8 mouse cellular contexts compared by ENCODE assay signal in the genomic region with DNA sequence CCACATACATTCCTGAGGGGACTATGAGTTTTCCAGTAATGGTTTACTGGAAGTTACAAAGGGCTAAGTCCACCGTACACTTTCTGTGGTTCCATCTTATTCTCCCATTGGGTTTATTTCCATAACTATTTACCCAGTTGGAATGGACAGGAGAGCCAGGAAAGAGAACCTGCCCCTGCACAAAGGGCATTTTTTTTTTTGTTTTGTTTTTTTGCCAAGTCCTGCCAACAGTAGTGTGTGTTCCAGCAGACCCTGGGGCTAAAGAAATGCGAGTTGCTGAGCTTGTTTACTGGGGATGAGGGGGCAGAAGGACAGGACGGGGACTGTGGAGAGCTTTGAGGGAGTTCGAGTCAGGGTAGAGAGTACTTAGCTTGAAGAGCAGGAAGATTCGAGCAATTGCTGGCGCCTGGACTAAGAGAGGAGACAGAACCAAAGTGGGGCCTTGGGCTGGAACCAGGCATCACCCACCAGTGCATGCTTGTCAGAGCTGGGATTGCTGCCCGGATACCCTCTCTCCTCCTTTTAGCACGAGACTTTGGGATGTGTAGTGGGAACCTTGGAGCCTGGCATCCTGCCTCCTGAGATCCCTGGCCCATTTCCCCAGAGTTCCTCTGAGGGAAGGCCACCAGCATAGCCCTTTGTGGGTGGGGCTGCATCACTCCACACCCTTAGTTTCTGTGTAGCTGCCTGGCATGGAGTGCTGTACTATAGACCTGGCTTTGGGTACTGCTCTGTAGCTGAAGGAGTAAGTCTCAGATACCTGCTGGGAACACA. TPM values are rescaled to one million over a fixed set of nuclear protein-coding genes. Genes with fewer than 3 reads are reported as not detected.
DNase-seq lines count a peak whose midpoint lies in the region; ATAC-seq lines count a peak whose summit lies in the region.

No protein-coding gene starts in this region.

- H3K27me3 ChIP-seq in embryonic facial prominence, embryonic 11.5 days (ENCODE audit: control insufficient read depth, insufficient read depth, low read length), result no peaks in the 10 kb centered on the region
- H3K27me3 ChIP-seq in hindbrain, embryonic 12.5 days, result no peaks in the 10 kb centered on the region
- H3K27me3 ChIP-seq in midbrain, embryonic 14.5 days (ENCODE audit: control insufficient read depth, insufficient read depth, low read length), result no peaks in the 10 kb centered on the region

- WGBS in embryonic facial prominence, embryonic 11.5 days, result 55% methylated on average over 8 of the region's 8 CpGs
- 63% methylated on average over 8 of the region's 8 CpGs for WGBS in hindbrain, embryonic 12.5 days
- 51% methylated on average over 8 of the region's 8 CpGs for WGBS in midbrain, embryonic 14.5 days

- DNase-seq in spleen, postnatal 14 days (ENCODE audit: low spot score in 2 of 2), result peak; percentile 40 to 47
- DNase-seq in spleen, adult 12 weeks (ENCODE audit: low spot score), result no peak
- no peak for DNase-seq in embryonic facial prominence, embryonic 11.5 days (ENCODE audit: low spot score)
- DNase-seq in layer of hippocampus, postnatal 36 days, result peak; percentile 26 to 30
- peak; percentile 61 for DNase-seq in midbrain, embryonic 14.5 days
- DNase-seq in thymus, postnatal 4 days, result no peak
- DNase-seq in embryo, embryonic 9.5 days (ENCODE audit: extremely low spot score), result no peak

- H3K9ac ChIP-seq in embryonic facial prominence, embryonic 11.5 days (replicated peaks; ENCODE audit: low read length), result peak overlapping the region; percentile 1; the same call in 1 of the 2 replicates
- H3K9ac ChIP-seq in hindbrain, embryonic 12.5 days, result 0 out of 2 replicates have a peak overlapping the region, but pooled peaks have one; percentile 29
- H3K9ac ChIP-seq in midbrain, embryonic 14.5 days (replicated peaks; ENCODE audit: low read length), result no peak overlapping the region

- H3K27ac ChIP-seq in embryonic facial prominence, embryonic 11.5 days (replicated peaks; ENCODE audit: low read depth, low read length), result no peak overlapping the region
- peak overlapping the region; percentile 7; the same call in 1 of the 2 replicates for H3K27ac ChIP-seq in hindbrain, embryonic 12.5 days
- peak overlapping the region; percentile 52 for H3K27ac ChIP-seq in midbrain, embryonic 14.5 days (replicated peaks; ENCODE audit: low read depth, low read length)

- H3K4me3 ChIP-seq in embryonic facial prominence, embryonic 11.5 days (ENCODE audit: low read depth, low read length), result no peak overlapping the region
- no peak overlapping the region for H3K4me3 ChIP-seq in hindbrain, embryonic 12.5 days
- no peak overlapping the region for H3K4me3 ChIP-seq in midbrain, embryonic 14.5 days (replicated peaks; ENCODE audit: low read depth, low read length)

- H3K4me2 ChIP-seq in embryonic facial prominence, embryonic 11.5 days (ENCODE audit: low read depth, low read length), result no peak overlapping the region
- H3K4me2 ChIP-seq in hindbrain, embryonic 12.5 days (replicated peaks), result no peak overlapping the region
- H3K4me2 ChIP-seq in midbrain, embryonic 14.5 days (ENCODE audit: low read length), result no peak overlapping the region

- H3K4me1 ChIP-seq in embryonic facial prominence, embryonic 11.5 days (ENCODE audit: control insufficient read depth, insufficient read depth, low read length), result no peaks in the 10 kb centered on the region
- H3K4me1 ChIP-seq in hindbrain, embryonic 12.5 days, result peaks cover 20% of the 10 kb centered on the region
- peaks cover 10% of the 10 kb centered on the region for H3K4me1 ChIP-seq in midbrain, embryonic 14.5 days (ENCODE audit: control insufficient read depth, insufficient read depth, low read length)

- no peaks in the 10 kb centered on the region for H3K36me3 ChIP-seq in embryonic facial prominence, embryonic 11.5 days (replicated peaks; ENCODE audit: control insufficient read depth, insufficient read depth, low read depth, low read length)
- no peaks in the 10 kb centered on the region for H3K36me3 ChIP-seq in hindbrain, embryonic 12.5 days
- no peaks in the 10 kb centered on the region for H3K36me3 ChIP-seq in midbrain, embryonic 14.5 days (ENCODE audit: control insufficient read depth, insufficient read depth, low read length)

- H3K9me3 ChIP-seq in embryonic facial prominence, embryonic 11.5 days (replicated peaks; ENCODE audit: control insufficient read depth, low read length), result no peaks in the 10 kb centered on the region
- no peaks in the 10 kb centered on the region for H3K9me3 ChIP-seq in hindbrain, embryonic 12.5 days (replicated peaks)
- H3K9me3 ChIP-seq in midbrain, embryonic 14.5 days (ENCODE audit: control insufficient read depth, low read length), result no peaks in the 10 kb centered on the region

- ATAC-seq in embryonic facial prominence, embryonic 11.5 days (replicated peaks; ENCODE audit: insufficient number of reproducible peaks, low FRiP score, low TSS enrichment, low read depth), result 0 out of 2 replicates have a peak, but pooled peaks have one; percentile 48
- no peak for ATAC-seq in hindbrain, embryonic 12.5 days (ENCODE audit: low FRiP score)
- ATAC-seq in midbrain, embryonic 14.5 days (ENCODE audit: low FRiP score, low TSS enrichment), result 0 out of 2 replicates have a peak, but pooled peaks have one; percentile 53

RNA-seq across cellular contexts. Expression of gene Pcx, which starts 47.7 kb away (rescaled TPM):
- 15.4 and 19.2 TPM in 2 replicates for polyA plus RNA-seq in embryonic facial prominence, embryonic 11.5 days (2014; fragmentation: Nextera tagmentation; extraction: Ambion mirVana)
- 24.8 and 25.2 TPM in 2 replicates for polyA plus RNA-seq in hindbrain, embryonic 12.5 days (2016; fragmentation: Nextera tagmentation; extraction: Ambion mirVana)
- 10 to 100 TPM; 56.1 to 61.9 TPM for total RNA-seq in layer of hippocampus, postnatal 36 days (2021)
- polyA plus RNA-seq in midbrain, embryonic 14.5 days (2014; fragmentation: Nextera tagmentation; extraction: Ambion mirVana), result 18.0 and 20.5 TPM in 2 replicates

RNA-seq across cellular contexts. Expression of gene Lrfn4, which starts 57.5 kb away (rescaled TPM):
- polyA plus RNA-seq in embryonic facial prominence, embryonic 11.5 days (2014; fragmentation: Nextera tagmentation; extraction: Ambion mirVana), result 8.6 and 9.5 TPM in 2 replicates
- polyA plus RNA-seq in hindbrain, embryonic 12.5 days (2016; fragmentation: Nextera tagmentation; extraction: Ambion mirVana), result 16.3 and 17.6 TPM in 2 replicates
- total RNA-seq in layer of hippocampus, postnatal 36 days (2021), result 10 to 100 TPM; 35.0 to 35.3 TPM
- polyA plus RNA-seq in midbrain, embryonic 14.5 days (2014; fragmentation: Nextera tagmentation; extraction: Ambion mirVana), result 14.1 and 18.8 TPM in 2 replicates

RNA-seq across cellular contexts. Expression of gene 2010003K11Rik, which starts 59.6 kb away (rescaled TPM):
- polyA plus RNA-seq in embryonic facial prominence, embryonic 11.5 days (2014; fragmentation: Nextera tagmentation; extraction: Ambion mirVana), result not detected in 2 replicates
- polyA plus RNA-seq in hindbrain, embryonic 12.5 days (2016; fragmentation: Nextera tagmentation; extraction: Ambion mirVana), result not detected in 2 replicates
- total RNA-seq in layer of hippocampus, postnatal 36 days (2021), result not detected
- not detected in 2 replicates for polyA plus RNA-seq in midbrain, embryonic 14.5 days (2014; fragmentation: Nextera tagmentation; extraction: Ambion mirVana)

Comparison
In these comparisons a context has a peak if more than half of its experiments do, and no peak if none do; other contexts are left out.
1. DNase-seq: peak in spleen, postnatal 14 days (2 of 2), layer of hippocampus, postnatal 36 days (2 of 2) and midbrain, embryonic 14.5 days (single experiment); none in spleen, adult 12 weeks (single experiment), embryonic facial prominence, embryonic 11.5 days (single experiment), thymus, postnatal 4 days (single experiment) and embryo, embryonic 9.5 days (single experiment).